Mouse (Mus musculus): ENCODE data around the gene Mxi1. TPM values are rescaled to one million over a fixed set of nuclear protein-coding genes. Genes with fewer than 3 reads are reported as not detected.

The Mxi1 gene
- total RNA-seq, 2 experiments from 2014 or later, result 71.1 to 156 TPM

GRCm38 (mm10) chr19:53359160-53360033, 49.1 kb downstream of the Mxi1 start:
- no peak for ATAC-seq (replicated peaks; ENCODE audit: low FRiP score, poor library complexity, severe bottlenecking)

- no peak for ATAC-seq (replicated peaks; ENCODE audit: low FRiP score, poor library complexity, severe bottlenecking)
These were observed 50.1 kb downstream of the Mxi1 start for GRCm38 (mm10) chr19:53360265-53360958.

GRCm38 (mm10) chr19:53362967-53363366, 52.6 kb downstream of the Mxi1 start:
- peak; percentile 80 for ATAC-seq (replicated peaks; ENCODE audit: low FRiP score, poor library complexity, severe bottlenecking)

- no peak for ATAC-seq (replicated peaks; ENCODE audit: low FRiP score, poor library complexity, severe bottlenecking)
These were observed 54.2 kb downstream of the Mxi1 start for GRCm38 (mm10) chr19:53364551-53364950.

GRCm38 (mm10) chr19:53364963-53365362, 54.6 kb downstream of the Mxi1 start:
- no peak for ATAC-seq (replicated peaks; ENCODE audit: low FRiP score, poor library complexity, severe bottlenecking)

- ATAC-seq (replicated peaks; ENCODE audit: low FRiP score, poor library complexity, severe bottlenecking), result no peak
These were observed 55.9 kb downstream of the Mxi1 start for GRCm38 (mm10) chr19:53366057-53366775.

GRCm38 (mm10) chr19:53366881-53367280, 56.6 kb downstream of the Mxi1 start:
- no peak for ATAC-seq (replicated peaks; ENCODE audit: low FRiP score, poor library complexity, severe bottlenecking)

- peak; percentile 66 for ATAC-seq (replicated peaks; ENCODE audit: low FRiP score, poor library complexity, severe bottlenecking)
These were observed 59.2 kb downstream of the Mxi1 start for GRCm38 (mm10) chr19:53369469-53370043.

- ATAC-seq (replicated peaks; ENCODE audit: low FRiP score, poor library complexity, severe bottlenecking), result no peak
These were observed 59.9 kb downstream of the Mxi1 start for GRCm38 (mm10) chr19:53370233-53370632.

- ATAC-seq (replicated peaks; ENCODE audit: low FRiP score, poor library complexity, severe bottlenecking), result no peak
These were observed 61.3 kb downstream of the Mxi1 start, which contains the start of gene Gm10197 for GRCm38 (mm10) chr19:53371666-53372065. Gm10197 (minus strand) TSS chr19:53371766.

- ATAC-seq (replicated peaks; ENCODE audit: low FRiP score, poor library complexity, severe bottlenecking), result no peak
These were observed 63.3 kb downstream of the Mxi1 start for GRCm38 (mm10) chr19:53373570-53373969.

- no peak for ATAC-seq (replicated peaks; ENCODE audit: low FRiP score, poor library complexity, severe bottlenecking)
These were observed 65.0 kb downstream of the Mxi1 start for GRCm38 (mm10) chr19:53375299-53375698.

GRCm38 (mm10) chr19:53375816-53376215, 65.5 kb downstream of the Mxi1 start:
- no peak for ATAC-seq (replicated peaks; ENCODE audit: low FRiP score, poor library complexity, severe bottlenecking)

- ATAC-seq (replicated peaks; ENCODE audit: low FRiP score, poor library complexity, severe bottlenecking), result no peak
These were observed 67.3 kb downstream of the Mxi1 start for GRCm38 (mm10) chr19:53377652-53378051.

GRCm38 (mm10) chr19:53378421-53378820, 68.1 kb downstream of the Mxi1 start:
- no peak for ATAC-seq (replicated peaks; ENCODE audit: low FRiP score, poor library complexity, severe bottlenecking)

GRCm38 (mm10) chr19:53383336-53383735, 73.0 kb downstream of the Mxi1 start:
- no peak for ATAC-seq (replicated peaks; ENCODE audit: low FRiP score, poor library complexity, severe bottlenecking)

- no peak for ATAC-seq (replicated peaks; ENCODE audit: low FRiP score, poor library complexity, severe bottlenecking)
These were observed 79.1 kb downstream of the Mxi1 start for GRCm38 (mm10) chr19:53389417-53389816.

GRCm38 (mm10) chr19:53389851-53390431, 79.6 kb downstream of the Mxi1 start:
- ATAC-seq (replicated peaks; ENCODE audit: low FRiP score, poor library complexity, severe bottlenecking), result peak; percentile 49

- ATAC-seq (replicated peaks; ENCODE audit: low FRiP score, poor library complexity, severe bottlenecking), result peak; percentile 97
These were observed 80.2 kb downstream of the Mxi1 start, which contains the start of gene Smndc1 for GRCm38 (mm10) chr19:53390495-53391007. Smndc1 (minus strand) TSS chr19:53390578.
